Mouse (Mus musculus): ENCODE data around the gene Bcl2l12. TPM values are rescaled to one million over a fixed set of nuclear protein-coding genes. Genes with fewer than 3 reads are reported as not detected.

Bcl2l12 gene
- polyA plus RNA-seq, 1 experiment from 2014 or later: 17.3 TPM

GRCm38 (mm10) chr7:45002440-45002839 lies 3.9 kb upstream of the Bcl2l12 start:
- peaks cover 77% of the 10 kb centered on the region for H3K36me3 ChIP-seq
- ATAC-seq (ENCODE audit: low read depth): no peak
- peaks cover 23% of the 10 kb centered on the region for H3K4me1 ChIP-seq (replicated peaks)
- no peak overlapping the region for H3K4me3 ChIP-seq
- H3K27me3 ChIP-seq: no peaks in the 10 kb centered on the region
- H3K9ac ChIP-seq: no peak overlapping the region
- H3K4me2 ChIP-seq: no peak overlapping the region
- 93% methylated on average over 7 of the region's 7 CpGs for WGBS
- H3K27ac ChIP-seq (replicated peaks): no peak overlapping the region
- no peaks in the 10 kb centered on the region for H3K9me3 ChIP-seq

GRCm38 (mm10) chr7:45000539-45001114 lies 2.1 kb upstream of the Bcl2l12 start:
- no peak for ATAC-seq (ENCODE audit: low read depth)
- Histone ChIP-seq H3K27me3 (no peaks in the 10 kb centered on the region), H3K9ac (0 out of 2 replicates have a peak overlapping the region, but pooled peaks have one; percentile 12), H3K4me1 (replicated peaks) (peaks cover 36% of the 10 kb centered on the region), H3K4me2 (no peak overlapping the region), H3K9me3 (no peaks in the 10 kb centered on the region), H3K4me3 (no peak overlapping the region), H3K36me3 (peaks cover 59% of the 10 kb centered on the region), H3K27ac (replicated peaks) (no peak overlapping the region)
- 84% methylated on average over 21 of the region's 21 CpGs for WGBS

GRCm38 (mm10) chr7:44999753-45000152 lies 1.2 kb upstream of the Bcl2l12 start:
- no peak for ATAC-seq (ENCODE audit: low read depth)
- Histone ChIP-seq H3K27ac (replicated peaks) (no peak overlapping the region), H3K27me3 (no peaks in the 10 kb centered on the region), H3K9ac (no peak overlapping the region), H3K4me2 (peak overlapping the region; percentile 79), H3K4me1 (replicated peaks) (peaks cover 36% of the 10 kb centered on the region), H3K36me3 (peaks cover 50% of the 10 kb centered on the region), H3K9me3 (no peaks in the 10 kb centered on the region), H3K4me3 (no peak overlapping the region)
- 81% methylated on average over 11 of the region's 11 CpGs for WGBS

GRCm38 (mm10) chr7:44997940-44998428 lies 528 bp downstream of the Bcl2l12 start:
- Histone ChIP-seq H3K9ac (peak overlapping the region; percentile 79), H3K4me3 (peak overlapping the region; percentile 58), H3K27ac (replicated peaks) (peak overlapping the region; percentile 83), H3K27me3 (no peaks in the 10 kb centered on the region), H3K4me2 (peak overlapping the region; percentile 79), H3K4me1 (replicated peaks) (peaks cover 36% of the 10 kb centered on the region), H3K36me3 (peaks cover 40% of the 10 kb centered on the region), H3K9me3 (no peaks in the 10 kb centered on the region)
- 4% methylated on average over 15 of the region's 15 CpGs for WGBS
- ATAC-seq (ENCODE audit: low read depth): peak; percentile 12

GRCm38 (mm10) chr7:44997231-44997939 lies 1.1 kb downstream of the Bcl2l12 start, which contains the start of gene Irf3:
Gene Irf3 (plus strand): TSS chr7:44997648.
- WGBS: under 1% methylated on average over 43 of the region's 43 CpGs
- peaks cover 36% of the 10 kb centered on the region for H3K36me3 ChIP-seq
- no peaks in the 10 kb centered on the region for H3K27me3 ChIP-seq
- H3K4me1 ChIP-seq (replicated peaks): peaks cover 36% of the 10 kb centered on the region
- H3K4me2 ChIP-seq: peak within 1 kb of the TSS; percentile 79
- no peaks in the 10 kb centered on the region for H3K9me3 ChIP-seq
- peak within 1 kb of the TSS; percentile 83 for H3K27ac ChIP-seq (replicated peaks)
- peak within 1 kb of the TSS; percentile 58 for H3K4me3 ChIP-seq
- peak; percentile 92 for ATAC-seq (ENCODE audit: low read depth)
- H3K9ac ChIP-seq: peak within 1 kb of the TSS; percentile 79

GRCm38 (mm10) chr7:44996672-44997071 lies 1.8 kb downstream of the Bcl2l12 start:
- Histone ChIP-seq H3K27me3 (no peaks in the 10 kb centered on the region), H3K36me3 (peaks cover 32% of the 10 kb centered on the region), H3K9me3 (no peaks in the 10 kb centered on the region), H3K27ac (replicated peaks) (no peak overlapping the region; the same call in 1 of the 2 replicates), H3K9ac (peak overlapping the region; percentile 79), H3K4me2 (peak overlapping the region; percentile 79), H3K4me1 (replicated peaks) (peaks cover 36% of the 10 kb centered on the region), H3K4me3 (peak overlapping the region; percentile 58)
- WGBS: 18% methylated on average over 10 of the region's 10 CpGs
- peak; percentile 3; the same call in 1 of the 2 replicates for ATAC-seq (ENCODE audit: low read depth)

GRCm38 (mm10) chr7:44986879-44987718 lies 11.4 kb downstream of the Bcl2l12 start:
- peak overlapping the region; percentile 83 for H3K9ac ChIP-seq
- peak overlapping the region; percentile 57 for H3K4me3 ChIP-seq
- H3K27me3 ChIP-seq: no peaks in the 10 kb centered on the region
- H3K27ac ChIP-seq (replicated peaks): peak overlapping the region; percentile 90
- peak; percentile 29 for ATAC-seq (ENCODE audit: low read depth)
- peaks cover 44% of the 10 kb centered on the region for H3K4me1 ChIP-seq (replicated peaks)
- no peaks in the 10 kb centered on the region for H3K9me3 ChIP-seq
- WGBS: under 1% methylated on average over 29 of the region's 29 CpGs
- peaks cover 17% of the 10 kb centered on the region for H3K36me3 ChIP-seq
- H3K4me2 ChIP-seq: peak overlapping the region; percentile 70

- H3K9me3 ChIP-seq: no peaks in the 10 kb centered on the region
- peaks cover 44% of the 10 kb centered on the region for H3K4me1 ChIP-seq (replicated peaks)
- H3K4me3 ChIP-seq: peak within 1 kb of the TSS; percentile 95
- under 1% methylated on average over 42 of the region's 42 CpGs for WGBS
- H3K4me2 ChIP-seq: peak within 1 kb of the TSS; percentile 70
- peak; percentile 97 for ATAC-seq (ENCODE audit: low read depth)
- peaks cover 21% of the 10 kb centered on the region for H3K36me3 ChIP-seq
- H3K27ac ChIP-seq (replicated peaks): peak within 1 kb of the TSS; percentile 96
- H3K27me3 ChIP-seq: no peaks in the 10 kb centered on the region
- peak within 1 kb of the TSS; percentile 98 for H3K9ac ChIP-seq
These were observed 12.2 kb downstream of the Bcl2l12 start, which contains the start of gene Prmt1 for GRCm38 (mm10) chr7:44986192-44986878. Gene Prmt1 (minus strand): TSS chr7:44986568.

GRCm38 (mm10) chr7:44985595-44986191 lies 12.8 kb downstream of the Bcl2l12 start:
- 2% methylated on average over 44 of the region's 45 CpGs for WGBS
- H3K9me3 ChIP-seq: no peaks in the 10 kb centered on the region
- H3K27ac ChIP-seq (replicated peaks): peak overlapping the region; percentile 96
- ATAC-seq (ENCODE audit: low read depth): peak; percentile 7
- H3K27me3 ChIP-seq: no peaks in the 10 kb centered on the region
- peaks cover 44% of the 10 kb centered on the region for H3K4me1 ChIP-seq (replicated peaks)
- H3K4me2 ChIP-seq: peak overlapping the region; percentile 70
- peaks cover 26% of the 10 kb centered on the region for H3K36me3 ChIP-seq
- peak overlapping the region; percentile 95 for H3K4me3 ChIP-seq
- peak overlapping the region; percentile 98 for H3K9ac ChIP-seq

GRCm38 (mm10) chr7:44984833-44985164 lies 13.7 kb downstream of the Bcl2l12 start:
- peak overlapping the region; percentile 95 for H3K4me3 ChIP-seq
- peak overlapping the region; percentile 96; the same call in 1 of the 2 replicates for H3K27ac ChIP-seq (replicated peaks)
- no peaks in the 10 kb centered on the region for H3K27me3 ChIP-seq
- peaks cover 35% of the 10 kb centered on the region for H3K36me3 ChIP-seq
- H3K9me3 ChIP-seq: no peaks in the 10 kb centered on the region
- no peak for ATAC-seq (ENCODE audit: low read depth)
- H3K4me1 ChIP-seq (replicated peaks): peaks cover 44% of the 10 kb centered on the region
- H3K4me2 ChIP-seq: peak overlapping the region; percentile 70
- H3K9ac ChIP-seq: peak overlapping the region; percentile 55
- 44% methylated on average over 3 of the region's 3 CpGs for WGBS
